Mouse (Mus musculus) heart, embryonic 12.5 days (tissue): ENCODE measurements at regions not wholly inside any gene's neighbourhood (a gene's known extent, or its start where the extent isn't known, plus 50 kb on each side); places are given as distances from the start of the nearest gene placed in this dataset.
"Not testable (repeated sequence)": the region's sequence is repeated elsewhere in the genome, so short reads cannot be mapped to it uniquely, and the experiment has no call there.

Source experiments
- ATAC-seq: fragments of 200-750 bp; cut with Nextera tagmentation; 2 replicates; pipeline ENCODE4 v1.8.0; 2017; ENCODE audit warnings: moderate TSS enrichment, moderate library complexity; ENCODE audit not compliant: insufficient number of reproducible peaks, low FRiP score
- H3K27ac ChIP-seq: fragments of 300-500 bp; sonication (generic); 2 replicates; pipeline ENCODE4 v1.5.1; 2016; ENCODE audit warnings: mild to moderate bottlenecking, moderate library complexity; ENCODE audit not compliant: poor library complexity, severe bottlenecking
- H3K27me3 ChIP-seq: fragments of 300-500 bp; sonication (generic); replicated peaks from 2 replicates; pipeline ENCODE4 v1.6.1; 2016; ENCODE audit warnings: mild to moderate bottlenecking, moderate library complexity
- H3K36me3 ChIP-seq: fragments of 300-500 bp; sonication (generic); 2 replicates; pipeline ENCODE4 v1.6.1; 2016; ENCODE audit warnings: mild to moderate bottlenecking, moderate library complexity
- H3K4me1 ChIP-seq: fragments of 300-500 bp; sonication (generic); replicated peaks from 2 replicates; pipeline ENCODE4 v1.6.1; 2016; ENCODE audit warnings: mild to moderate bottlenecking
- H3K4me2 ChIP-seq: fragments of 300-500 bp; sonication (generic); 2 replicates; pipeline ENCODE4 v1.6.1; 2016; ENCODE audit warnings: mild to moderate bottlenecking, moderate library complexity
- H3K4me3 ChIP-seq: fragments of 300-500 bp; sonication (generic); 2 replicates; pipeline ENCODE4 v1.5.1; 2016; ENCODE audit warnings: mild to moderate bottlenecking
- H3K9ac ChIP-seq: fragments of 300-500 bp; sonication (generic); 2 replicates; pipeline ENCODE4 v1.6.1; 2016; ENCODE audit warnings: mild to moderate bottlenecking, moderate library complexity
- H3K9me3 ChIP-seq: fragments of 300-500 bp; sonication (generic); replicated peaks from 2 replicates; pipeline ENCODE4 v1.6.1; 2016; ENCODE audit warnings: mild to moderate bottlenecking, moderate library complexity
- WGBS: fragments of 180-500 bp; shearing (Covaris S2); methylation state at CpG from one replicate; pipeline ENCODE4 v1.1.7; 2016; 5-methylcytosine and 5-hydroxymethylcytosine counted together

- WGBS, result 57% methylated on average over 4 of the region's 4 CpGs
- Histone ChIP-seq H3K4me2 (no peak overlapping the region), H3K4me3 (no peak overlapping the region), H3K27me3 (no peaks in the 10 kb centered on the region), H3K4me1 (no peaks in the 10 kb centered on the region), H3K27ac (no peak overlapping the region), H3K9me3 (0 out of 2 replicates have a peak, but pooled peaks cover 2% of the 10 kb centered on the region), H3K36me3 (no peaks in the 10 kb centered on the region), H3K9ac (no peak overlapping the region)
- ATAC-seq, result no peak
Observed at GRCm38 (mm10) chr5:6590058-6590457, 713.9 kb upstream of the Tex47 start.

GRCm38 (mm10) chr5:6611151-6611550 lies 692.8 kb upstream of the Tex47 start:
- not testable (repeated sequence) for H3K27me3 ChIP-seq, H3K4me3 ChIP-seq, H3K4me1 ChIP-seq, H3K36me3 ChIP-seq, H3K9ac ChIP-seq, H3K27ac ChIP-seq, ATAC-seq, H3K4me2 ChIP-seq, H3K9me3 ChIP-seq
- 66% methylated on average over 3 of the region's 3 CpGs for WGBS

DNA sequence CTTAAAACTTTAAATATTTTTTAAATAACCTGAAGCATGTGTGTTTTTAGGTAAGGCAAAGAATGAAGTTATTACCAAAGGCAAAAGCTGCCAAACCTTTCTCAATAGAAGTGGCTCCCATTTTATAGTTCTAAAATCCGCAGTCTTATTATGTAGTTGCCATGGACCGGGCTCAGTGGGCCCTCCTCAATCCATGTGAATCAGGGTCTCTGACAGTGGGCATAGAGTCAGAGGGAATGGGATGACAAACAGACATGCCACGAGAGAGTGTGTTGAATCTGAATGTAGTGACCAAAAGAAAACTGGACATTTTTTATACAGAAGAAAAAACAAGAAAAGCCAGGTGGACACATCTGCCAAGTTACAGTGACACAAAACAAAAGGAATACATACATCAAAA lies 659.0 kb upstream of the Tex47 start:
- H3K27me3 ChIP-seq, result no peaks in the 10 kb centered on the region
- no peak overlapping the region for H3K27ac ChIP-seq
- 79% methylated on average over 3 of the region's 3 CpGs for WGBS
- H3K4me3 ChIP-seq, result no peak overlapping the region
- no peaks in the 10 kb centered on the region for H3K4me1 ChIP-seq
- H3K9ac ChIP-seq, result no peak overlapping the region
- no peak for ATAC-seq
- H3K9me3 ChIP-seq, result no peaks in the 10 kb centered on the region
- H3K36me3 ChIP-seq, result no peaks in the 10 kb centered on the region
- H3K4me2 ChIP-seq, result no peak overlapping the region

DNA sequence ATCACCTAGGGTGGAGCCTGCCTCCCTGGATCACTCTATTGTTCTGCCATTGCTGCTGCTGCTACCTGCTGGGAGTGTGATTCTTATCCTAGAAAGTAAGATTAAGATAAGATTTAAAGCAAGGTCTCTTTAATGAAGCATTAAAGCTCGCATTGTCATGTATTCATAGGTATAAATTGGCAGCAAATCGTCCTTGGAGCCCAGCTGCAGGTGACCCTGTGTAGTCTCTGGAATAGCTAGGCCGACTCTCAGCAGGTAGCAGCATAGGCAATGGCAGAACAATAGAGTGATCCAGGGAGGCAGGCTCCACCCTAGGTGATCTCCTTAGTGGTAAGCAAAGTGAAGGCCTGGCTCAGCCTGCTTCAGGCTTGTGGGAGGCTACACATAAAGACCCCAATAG lies 627.7 kb upstream of the Tex47 start:
- not testable (repeated sequence) for H3K4me3 ChIP-seq, H3K4me2 ChIP-seq, H3K27ac ChIP-seq, H3K4me1 ChIP-seq, ATAC-seq, H3K36me3 ChIP-seq, H3K27me3 ChIP-seq, H3K9ac ChIP-seq, H3K9me3 ChIP-seq
- 45% methylated on average over 3 of the region's 3 CpGs for whole genome bisulfite sequencing

DNA sequence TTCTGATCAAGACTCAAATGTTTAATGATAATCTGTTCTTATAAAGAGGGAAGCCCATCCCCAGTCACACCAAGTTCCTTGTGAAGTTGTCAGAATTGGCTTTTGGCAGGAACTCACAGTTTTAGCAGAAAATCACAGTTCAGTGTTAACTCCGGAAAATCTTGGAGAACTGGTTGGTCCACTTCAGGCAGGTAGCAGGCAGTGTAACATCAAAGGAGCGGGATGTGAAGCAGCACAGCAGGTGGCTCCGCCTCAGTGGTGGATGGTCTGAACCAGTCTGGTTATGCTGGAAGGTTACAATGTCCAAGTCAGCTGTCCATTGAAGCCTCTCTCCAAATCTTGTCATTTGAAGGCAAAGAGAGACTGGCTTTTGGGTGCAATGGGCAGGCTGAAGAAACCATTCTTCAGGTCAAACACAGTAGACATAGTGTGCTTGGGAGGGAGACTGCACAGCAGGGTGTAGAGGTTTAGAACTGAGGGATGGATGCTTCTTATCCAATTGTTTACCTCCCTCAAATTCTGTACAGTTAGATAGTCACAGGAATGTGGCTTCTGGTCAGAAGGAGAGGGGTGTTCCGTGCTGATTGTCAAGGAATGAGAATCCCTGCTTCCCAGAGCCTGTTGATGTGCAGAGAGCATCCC lies 594.1 kb upstream of the Tex47 start:
- H3K27ac ChIP-seq, result no peak overlapping the region
- H3K9ac ChIP-seq, result no peak overlapping the region
- no peaks in the 10 kb centered on the region for H3K4me1 ChIP-seq
- no peak overlapping the region for H3K4me3 ChIP-seq
- no peak for ATAC-seq
- H3K36me3 ChIP-seq, result no peaks in the 10 kb centered on the region
- 55% methylated on average over 4 of the region's 4 CpGs for WGBS
- no peaks in the 10 kb centered on the region for H3K9me3 ChIP-seq
- H3K4me2 ChIP-seq, result no peak overlapping the region
- H3K27me3 ChIP-seq, result no peaks in the 10 kb centered on the region

- no peak overlapping the region for H3K27ac ChIP-seq
- peak; percentile 88 for ATAC-seq
- H3K36me3 ChIP-seq, result no peaks in the 10 kb centered on the region
- H3K4me3 ChIP-seq, result no peak overlapping the region
- no peaks in the 10 kb centered on the region for H3K4me1 ChIP-seq
- no peaks in the 10 kb centered on the region for H3K9me3 ChIP-seq
- H3K27me3 ChIP-seq, result no peaks in the 10 kb centered on the region
- WGBS, result 68% methylated on average over 1 of the region's 1 CpGs
- H3K9ac ChIP-seq, result no peak overlapping the region
- H3K4me2 ChIP-seq, result no peak overlapping the region
Observed at GRCm38 (mm10) chr5:6716179-6716578, 587.7 kb upstream of the Tex47 start.

GRCm38 (mm10) chr5:6716630-6717029 lies 587.3 kb upstream of the Tex47 start:
- Histone ChIP-seq H3K27me3 (no peaks in the 10 kb centered on the region), H3K4me3 (no peak overlapping the region), H3K4me1 (no peaks in the 10 kb centered on the region), H3K4me2 (no peak overlapping the region), H3K27ac (no peak overlapping the region), H3K9ac (no peak overlapping the region), H3K36me3 (no peaks in the 10 kb centered on the region), H3K9me3 (no peaks in the 10 kb centered on the region)
- WGBS, result 78% methylated on average over 1 of the region's 1 CpGs
- no peak for ATAC-seq
